ENCODE assay signal across 19 mouse cellular contexts in genomic region chr17:84603709-84604420, GRCm38 (mm10). TPM values are rescaled to one million over a fixed set of nuclear protein-coding genes. Genes with fewer than 3 reads are reported as not detected.
DNase-seq lines count a peak whose midpoint lies in the region; ATAC-seq and TF ChIP-seq lines count a peak whose summit lies in the region.
"Had no signal": no experiment of that assay in that cellular context is flagged by ENCODE, and none has a peak within 500 bp of the region (broad histone marks: within the 10 kb centered on the region; RNA-seq: fewer than 3 reads in every experiment).

No protein-coding gene starts in this region.

- TF ChIP-seq CTCF in forebrain, postnatal 0 days (IDR thresholded peaks at IDR 0.05; ENCODE audit: low read depth): 0 out of 2 replicates have a peak, but pooled peaks have one; percentile 5
- TF ChIP-seq CTCF in layer of hippocampus, adult 2 months (conservative IDR thresholded peaks at IDR 0.05): peak; percentile 64
- TF ChIP-seq CTCF in E14TG2a.4 (conservative IDR thresholded peaks at IDR 0.05; ENCODE audit: low read length): 0 out of 2 replicates have a peak, but pooled peaks have one; percentile 13

- H3K27me3 ChIP-seq in forebrain, postnatal 0 days (ENCODE audit: insufficient read depth, low read length): no peaks in the 10 kb centered on the region
- no peaks in the 10 kb centered on the region for H3K27me3 ChIP-seq in forebrain, embryonic 12.5 days
- no peaks in the 10 kb centered on the region for H3K27me3 ChIP-seq in E14TG2a.4 (ENCODE audit: insufficient read depth, low read length)
- H3K27me3 ChIP-seq in limb, embryonic 10.5 days (ENCODE audit: low read depth, poor library complexity, severe bottlenecking): no peaks in the 10 kb centered on the region
- H3K27me3 ChIP-seq: hindbrain, embryonic 15.5 days; midbrain, embryonic 12.5 days; neural tube, embryonic 13.5 days had no signal

- H3K9me3 ChIP-seq in forebrain, postnatal 0 days (ENCODE audit: low read length): no peaks in the 10 kb centered on the region
- no peaks in the 10 kb centered on the region for H3K9me3 ChIP-seq in forebrain, embryonic 12.5 days
- no peaks in the 10 kb centered on the region for H3K9me3 ChIP-seq in E14TG2a.4 (ENCODE audit: low read length)
- H3K9me3 ChIP-seq in limb, embryonic 10.5 days (replicated peaks): no peaks in the 10 kb centered on the region
- H3K9me3 ChIP-seq: G1E; hindbrain, embryonic 15.5 days; midbrain, embryonic 12.5 days; neural tube, embryonic 13.5 days had no signal

- WGBS in forebrain, postnatal 0 days: 89% methylated on average over 10 of the region's 10 CpGs
- whole genome bisulfite sequencing in forebrain, embryonic 12.5 days: 91% methylated on average over 10 of the region's 10 CpGs
- WGBS in limb, embryonic 10.5 days: 91% methylated on average over 10 of the region's 10 CpGs

- no peak for ATAC-seq in forebrain, postnatal 0 days
- ATAC-seq in forebrain, embryonic 12.5 days (ENCODE audit: low FRiP score): no peak
- ATAC-seq in erythroblast, adult 5-6 weeks (replicated peaks; ENCODE audit: low FRiP score, poor library complexity, severe bottlenecking): no peak
- ATAC-seq: activated CD4-positive, CD25-positive, alpha-beta regulatory T cell, adult 4 months; CD4-positive, CD25-positive, alpha-beta regulatory T cell, adult 4 months had no signal

- no peak for DNase-seq in forebrain, postnatal 0 days
- DNase-seq in layer of hippocampus, adult 2 months (ENCODE audit: low spot score in 2 of 2): no peak
- no peak for DNase-seq in layer of hippocampus, adult 9-11 months
- peak; percentile 20 for DNase-seq in limb, embryonic 10.5 days (ENCODE audit: low spot score)
- DNase-seq in adrenal gland, postnatal 10 days: no peak
- DNase-seq: cerebellum, adult 11 months; cerebellum, postnatal 14 days; embryo, embryonic 11 days; gastrocnemius, postnatal 36 days; heart, postnatal 36 days had no signal

- H3K36me3 ChIP-seq in forebrain, postnatal 0 days (ENCODE audit: insufficient read depth): no peaks in the 10 kb centered on the region
- H3K36me3 ChIP-seq in forebrain, embryonic 12.5 days (replicated peaks): no peaks in the 10 kb centered on the region
- H3K36me3 ChIP-seq in E14TG2a.4 (ENCODE audit: insufficient read depth, low read length): no peaks in the 10 kb centered on the region
- H3K36me3 ChIP-seq in limb, embryonic 10.5 days: peaks cover 8% of the 10 kb centered on the region; the same call in 1 of the 2 replicates
- H3K36me3 ChIP-seq: G1E; hindbrain, embryonic 15.5 days; midbrain, embryonic 12.5 days; neural tube, embryonic 13.5 days had no signal

- H3K27ac ChIP-seq in forebrain, postnatal 0 days (ENCODE audit: low read depth, low read length): no peak overlapping the region
- no peak overlapping the region for H3K27ac ChIP-seq in forebrain, embryonic 12.5 days
- H3K27ac ChIP-seq in layer of hippocampus, adult 2 months: peak overlapping the region; percentile 56
- H3K27ac ChIP-seq in limb, embryonic 10.5 days: no peak overlapping the region
- H3K27ac ChIP-seq: hindbrain, embryonic 15.5 days; midbrain, embryonic 12.5 days; neural tube, embryonic 13.5 days had no signal

- no peak overlapping the region for H3K4me2 ChIP-seq in forebrain, postnatal 0 days (ENCODE audit: low read depth)
- H3K4me2 ChIP-seq in forebrain, embryonic 12.5 days: no peak overlapping the region
- H3K4me2 ChIP-seq: hindbrain, embryonic 15.5 days; midbrain, embryonic 12.5 days; neural tube, embryonic 13.5 days had no signal

- no peak overlapping the region for H3K4me3 ChIP-seq in forebrain, postnatal 0 days (ENCODE audit: low read depth, low read length)
- H3K4me3 ChIP-seq in forebrain, embryonic 12.5 days (replicated peaks): no peak overlapping the region
- no peak overlapping the region for H3K4me3 ChIP-seq in layer of hippocampus, adult 2 months
- no peak overlapping the region for H3K4me3 ChIP-seq in E14TG2a.4 (replicated peaks; ENCODE audit: low read length)
- H3K4me3 ChIP-seq in limb, embryonic 10.5 days: no peak overlapping the region
- H3K4me3 ChIP-seq: hindbrain, embryonic 15.5 days; midbrain, embryonic 12.5 days; neural tube, embryonic 13.5 days had no signal

- H3K9ac ChIP-seq in forebrain, postnatal 0 days: no peak overlapping the region
- no peak overlapping the region for H3K9ac ChIP-seq in forebrain, embryonic 12.5 days
- H3K9ac ChIP-seq: hindbrain, embryonic 15.5 days; midbrain, embryonic 12.5 days; neural tube, embryonic 13.5 days had no signal

- H3K4me1 ChIP-seq in forebrain, postnatal 0 days (ENCODE audit: insufficient read depth): no peaks in the 10 kb centered on the region
- no peaks in the 10 kb centered on the region for H3K4me1 ChIP-seq in forebrain, embryonic 12.5 days
- H3K4me1 ChIP-seq in E14TG2a.4 (replicated peaks; ENCODE audit: low read depth, low read length): peaks cover 7% of the 10 kb centered on the region
- H3K4me1 ChIP-seq in limb, embryonic 10.5 days: peaks cover 21% of the 10 kb centered on the region
- H3K4me1 ChIP-seq: hindbrain, embryonic 15.5 days; midbrain, embryonic 12.5 days; neural tube, embryonic 13.5 days had no signal

RNA-seq across cellular contexts. Expression of gene Dync2li1, which starts 22.4 kb away (rescaled TPM):
- 14.0 and 19.1 TPM in 2 replicates for total RNA-seq in forebrain, postnatal 0 days (2014; rRNA removed)
- polyA plus RNA-seq in forebrain, postnatal 0 days (2015; fragmentation: Nextera tagmentation; extraction: Ambion mirVana): 38.9 and 42.1 TPM in 2 replicates
- 34.2 and 34.6 TPM in 2 replicates for polyA plus RNA-seq in forebrain, embryonic 12.5 days (2016; fragmentation: Nextera tagmentation; extraction: Ambion mirVana)
- 10 to 100 TPM; 20.5 to 22.5 TPM for total RNA-seq in layer of hippocampus, adult 2 months (2021)
- polyA plus RNA-seq in limb, embryonic 10.5 days (2016; fragmentation: Nextera tagmentation; extraction: Ambion mirVana): 25.5 and 33.4 TPM in 2 replicates
- 10 to 100 TPM; 14.6 to 17.9 TPM for total RNA-seq in adrenal gland, postnatal 10 days (2021)
- total RNA-seq in erythroblast, adult 5-6 weeks (2015; ENCODE audit: low replicate concordance): 1.5 TPM in 1 of 2 replicates, not detected in the other
- 2.1 and 3.1 TPM in 2 replicates for total RNA-seq in erythroblast, adult 5-6 weeks (2017; ENCODE audit: low replicate concordance)
- total RNA-seq: G1E had no signal
- polyA plus RNA-seq: G1E had no signal

Comparison
In these comparisons a context has a peak if more than half of its experiments do, and no peak if none do; other contexts are left out.
1. CTCF ChIP-seq: peak in every context shown above with its lines; median percentile 64 in layer of hippocampus, adult 2 months; 13 in E14TG2a.4; 5 in forebrain, postnatal 0 days.